Mouse (Mus musculus) kidney, adult 8-10 months (tissue): ENCODE results near the gene Avpr2.

Experiments used
- DNase-seq, 2 experiments: peaks; one replicate each; pipeline ENCODE4 v3.0.0; 2022

The Avpr2 gene

GRCm38 (mm10) chrX:73918631-73919030 is 26.7 kb downstream of the Avpr2 start:
- no peak for DNase-seq

DNA sequence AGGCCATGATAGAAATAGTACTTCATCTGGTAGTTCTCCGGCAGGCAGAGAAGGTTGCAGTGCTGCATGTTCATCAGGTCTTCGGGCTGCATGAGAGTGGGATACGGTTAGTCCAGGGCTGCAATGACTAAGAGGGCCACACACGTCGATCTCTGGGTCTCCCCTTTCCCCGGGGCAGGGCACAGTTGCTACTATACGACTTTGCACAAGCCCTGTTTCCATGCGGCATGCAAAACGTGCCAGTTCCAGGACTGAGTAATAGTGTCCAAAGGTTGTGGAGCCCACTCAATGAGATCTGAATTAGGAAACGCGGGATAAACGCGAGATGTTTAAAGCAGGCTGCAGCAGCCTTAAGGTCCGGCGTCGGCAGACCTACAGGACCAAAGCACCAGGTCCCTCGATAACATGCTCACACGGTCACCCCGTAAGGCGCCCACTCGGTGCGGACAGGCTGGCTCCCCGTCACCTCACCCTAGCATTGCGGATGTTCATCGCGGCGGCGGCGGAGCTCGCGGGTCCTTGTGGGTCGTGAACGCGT is 29.5 kb downstream of the Avpr2 start:
- DNase-seq = peak in 1 of 2 experiments; percentile 10

GRCm38 (mm10) chrX:73921823-73922549 is 30.1 kb downstream of the Avpr2 start, which contains the start of the genes Arhgap4 and Naa10:
TSS of gene Arhgap4 (minus strand) at chrX:73921870.
TSS of gene Naa10 (minus strand) at chrX:73921944.
- DNase-seq = peak; percentile 88 to 89

DNA sequence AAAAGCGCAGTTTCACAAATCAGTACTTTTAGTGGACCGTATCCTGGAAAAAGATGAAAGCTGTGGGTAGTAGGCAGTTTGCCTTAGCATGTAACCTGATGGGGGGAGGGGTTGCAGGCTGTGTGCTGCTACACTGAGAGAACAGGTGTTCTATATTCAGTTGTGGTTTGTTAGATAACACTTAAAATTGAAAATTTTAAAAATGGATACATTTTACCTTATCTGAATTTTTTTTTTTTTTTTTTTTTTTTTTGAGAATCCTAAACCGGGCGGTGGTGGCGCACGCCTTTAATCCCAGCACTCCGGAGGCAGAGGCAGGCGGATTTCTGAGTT is 30.6 kb downstream of the Avpr2 start:
- DNase-seq = no peak

DNA sequence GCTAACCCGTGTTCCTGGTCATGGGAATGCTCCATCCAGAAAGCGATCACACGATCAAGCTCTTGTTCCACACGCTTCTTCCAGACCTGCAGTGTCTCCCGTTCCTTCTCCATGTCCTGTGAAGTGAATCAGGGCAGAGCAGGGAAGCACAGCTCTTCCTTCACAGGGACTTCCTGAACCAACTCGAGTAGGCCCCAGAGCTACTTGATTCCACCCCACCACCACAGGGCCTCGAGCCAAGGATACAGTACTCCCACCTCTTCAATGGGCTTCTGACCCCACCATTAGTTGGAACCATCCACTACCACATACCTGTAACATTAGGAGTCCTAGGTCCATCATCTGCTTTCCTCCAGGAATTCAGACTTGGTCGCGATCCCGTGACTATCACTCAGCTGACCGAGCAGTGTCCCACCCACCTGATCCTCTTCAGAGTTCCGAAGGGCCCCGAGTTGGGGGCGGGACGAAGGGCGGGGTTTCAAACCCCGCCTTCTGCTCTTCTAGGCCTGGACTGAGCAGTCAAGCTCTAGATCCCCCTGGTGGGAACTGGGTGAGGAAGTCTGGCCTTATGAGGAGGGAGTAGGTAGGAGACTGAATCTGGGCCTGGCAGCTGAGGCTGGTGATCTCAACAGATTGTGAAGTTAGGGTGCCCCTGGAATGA is 38.6 kb downstream of the Avpr2 start, which contains the start of gene Renbp:
Renbp (minus strand) TSS at position 449 of the 661 bp plus-strand sequence.
- peak; percentile 83 to 84 for DNase-seq

DNA sequence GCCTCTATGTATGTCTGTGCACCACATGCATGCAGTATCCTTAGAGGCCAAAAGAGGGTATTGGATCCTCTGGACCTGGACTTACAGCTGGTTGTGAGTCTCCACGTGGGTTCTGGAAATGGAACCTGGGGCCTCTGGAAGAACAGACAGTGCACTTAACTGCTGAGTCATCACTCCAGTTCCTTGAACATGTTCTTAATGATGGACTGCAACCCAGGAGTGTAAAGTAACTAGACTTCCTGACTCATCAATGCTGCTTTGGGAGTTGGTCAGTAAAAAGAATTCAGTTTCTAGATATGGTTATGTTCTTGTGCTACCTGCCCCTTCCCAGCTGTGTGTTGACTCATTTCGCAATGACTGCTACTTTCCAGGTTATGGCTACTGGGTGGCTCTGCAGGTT is 40.0 kb downstream of the Avpr2 start:
- no peak for DNase-seq

DNA sequence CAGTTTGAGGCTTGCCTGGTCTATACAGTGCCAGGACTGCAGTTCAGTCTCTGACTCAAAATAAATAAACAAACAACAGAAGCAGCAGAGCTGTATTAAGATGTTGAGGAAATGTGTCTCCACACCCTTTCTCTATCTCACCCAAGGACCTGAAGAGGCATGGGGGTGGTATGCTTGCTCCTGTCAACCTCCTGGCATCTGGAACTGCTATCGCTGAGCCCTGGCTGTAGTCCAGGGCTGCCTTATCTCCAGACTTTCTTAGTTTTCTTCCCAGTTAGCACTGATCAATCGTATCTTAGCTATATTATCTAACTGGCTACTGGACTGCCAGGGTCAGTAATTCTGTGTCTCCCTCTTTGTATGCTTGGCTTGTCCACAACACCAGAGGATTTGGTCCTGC is 50.0 kb downstream of the Avpr2 start:
- no peak for DNase-seq

DNA sequence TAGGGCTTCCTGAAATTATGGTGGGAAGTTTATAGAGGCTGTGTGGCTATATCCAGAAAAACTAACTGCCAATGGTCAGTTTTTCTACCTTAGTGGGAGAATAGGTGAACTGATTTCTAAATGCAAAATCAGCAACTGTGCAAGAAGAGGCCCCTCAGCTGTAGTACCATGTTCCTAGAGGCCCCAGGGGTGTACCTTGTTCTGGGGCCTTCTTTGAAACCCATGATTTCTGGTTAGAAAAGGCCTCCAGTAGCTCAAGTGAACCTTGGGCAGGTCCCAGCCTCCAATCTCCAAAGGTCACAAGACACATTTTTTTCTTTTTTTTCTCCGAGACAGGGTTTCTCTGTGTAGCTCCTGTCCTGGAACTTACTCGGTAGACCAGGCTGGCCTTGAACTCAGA is 50.4 kb downstream of the Avpr2 start:
- no peak for DNase-seq
